Mouse (Mus musculus): ENCODE data around the gene Ski.

Ski gene

GRCm38 (mm10) chr4:155234371-155235310 lies 12.2 kb upstream of the Ski start:
- in situ Hi-C loops (cut with MboI, MseI), result no loop called here

GRCm38 (mm10) chr4:155233878-155234277 lies 11.5 kb upstream of the Ski start:
- in situ Hi-C loops (cut with MboI, MseI), result no loop called here

- in situ Hi-C loops (cut with MboI, MseI), result no loop called here
Measured at GRCm38 (mm10) chr4:155228461-155228860, 6.1 kb upstream of the Ski start.

- in situ Hi-C loops (cut with MboI, MseI), result no loop called here
Measured at GRCm38 (mm10) chr4:155227986-155228385, 5.6 kb upstream of the Ski start.

- in situ Hi-C loops (cut with MboI, MseI), result no loop called here
Measured at GRCm38 (mm10) chr4:155225918-155226317, 3.5 kb upstream of the Ski start.

- in situ Hi-C loops (cut with MboI, MseI), result loop anchor here (25.0 kb wide), 1 partner anchor 1262 kb away; the partner anchor contains the start of gene A430005L14Rik
Measured at GRCm38 (mm10) chr4:155223594-155224528, 1.5 kb upstream of the Ski start.

GRCm38 (mm10) chr4:155222841-155223593 lies 625 bp upstream of the Ski start:
- in situ Hi-C loops (cut with MboI, MseI), result loop anchor here (25.0 kb wide), 1 partner anchor 1261 kb away; the partner anchor contains the start of gene A430005L14Rik

- in situ Hi-C loops (cut with MboI, MseI), result loop anchor here (25.0 kb wide), 1 partner anchor 1260 kb away; the partner anchor contains the start of gene A430005L14Rik
Measured at GRCm38 (mm10) chr4:155221599-155222551, 517 bp downstream of the Ski start.

- in situ Hi-C loops (cut with MboI, MseI), result loop anchor here (25.0 kb wide), 1 partner anchor 1259 kb away; the partner anchor contains the start of gene A430005L14Rik
Measured at GRCm38 (mm10) chr4:155221106-155221505, 1.3 kb downstream of the Ski start.

GRCm38 (mm10) chr4:155220213-155221100 lies 1.9 kb downstream of the Ski start:
- in situ Hi-C loops (cut with MboI, MseI), result loop anchor here (25.0 kb wide), 1 partner anchor 1258 kb away; the partner anchor contains the start of gene A430005L14Rik

- in situ Hi-C loops (cut with MboI, MseI), result loop anchor here (25.0 kb wide), 1 partner anchor 1257 kb away; the partner anchor contains the start of gene A430005L14Rik
Measured at GRCm38 (mm10) chr4:155219271-155220212, 2.9 kb downstream of the Ski start.

GRCm38 (mm10) chr4:155218104-155218732 lies 4.2 kb downstream of the Ski start:
- in situ Hi-C loops (cut with MboI, MseI), result loop anchor here (25.0 kb wide), 1 partner anchor 1256 kb away; the partner anchor contains the start of gene A430005L14Rik

- in situ Hi-C loops (cut with MboI, MseI), result loop anchor here (25.0 kb wide), 1 partner anchor 1255 kb away; the partner anchor contains the start of gene A430005L14Rik
Measured at GRCm38 (mm10) chr4:155217241-155218103, 4.9 kb downstream of the Ski start.

GRCm38 (mm10) chr4:155215773-155216630 lies 6.4 kb downstream of the Ski start:
- in situ Hi-C loops (cut with MboI, MseI), result loop anchor here (25.0 kb wide), 1 partner anchor 1254 kb away; the partner anchor contains the start of gene A430005L14Rik

GRCm38 (mm10) chr4:155215203-155215602 lies 7.2 kb downstream of the Ski start:
- in situ Hi-C loops (cut with MboI, MseI), result loop anchor here (25.0 kb wide), 1 partner anchor 1253 kb away; the partner anchor contains the start of gene A430005L14Rik
